Mouse (Mus musculus): ENCODE measurements around the gene Abhd14a.

DNA sequence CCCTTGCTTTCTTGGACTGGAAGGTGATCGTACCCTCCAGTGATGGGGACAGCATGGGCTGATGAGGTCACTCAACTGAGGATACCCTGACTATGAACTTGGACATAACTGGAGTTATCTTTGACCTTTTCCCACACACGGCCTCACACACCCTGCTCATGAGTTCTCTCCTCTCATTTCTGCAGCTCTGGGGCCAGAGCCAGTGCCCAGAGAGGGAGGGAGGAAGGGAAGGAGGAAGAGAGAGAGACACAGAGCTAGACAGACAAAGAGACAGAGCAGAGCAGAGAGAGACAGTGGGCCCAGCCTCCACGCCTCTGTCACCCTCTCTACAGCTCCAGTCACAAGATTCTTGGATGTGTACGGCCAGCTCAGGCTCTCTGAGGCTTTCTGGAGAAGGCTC is 24.8 kb upstream of the Abhd14a start:
- TF ChIP-seq GATA1 (IDR thresholded peaks at IDR 0.05; ENCODE audit: low read length) (no peak), TAL1 (IDR thresholded peaks at IDR 0.05; ENCODE audit: low read length) (no peak)

Measured in erythroblast, embryonic 14.5 days (primary cell).